Mouse (Mus musculus): Measurements from ENCODE around the gene Fam24a. TPM values are rescaled to one million over a fixed set of nuclear protein-coding genes. Genes with fewer than 3 reads are reported as not detected.

Gene Fam24a
- polyA plus RNA-seq (2015; fragmentation: Nextera tagmentation; extraction: Ambion mirVana), result not detected in 2 replicates

DNA sequence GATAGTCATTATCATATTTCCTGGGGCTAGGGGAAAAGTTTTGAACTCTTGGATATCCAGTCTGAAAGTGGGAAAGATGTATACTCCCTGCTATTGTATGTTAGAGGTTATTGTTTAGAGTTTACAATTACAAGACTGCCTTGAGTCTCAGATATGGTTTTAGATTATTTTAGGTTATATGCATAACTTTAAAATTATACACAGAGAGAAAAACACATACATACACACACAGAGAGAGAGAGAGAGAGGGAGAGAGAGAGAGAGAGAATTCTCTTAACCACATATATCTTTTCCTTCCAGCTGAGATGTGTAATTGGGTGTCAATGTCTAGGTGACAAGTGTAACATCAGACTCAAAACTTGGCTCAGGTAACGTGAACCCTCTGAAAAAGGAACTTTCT, at the start of gene Fam24a:
Gene Fam24a (plus strand): TSS at position 301 of the 400 bp plus-strand sequence.

DNA sequence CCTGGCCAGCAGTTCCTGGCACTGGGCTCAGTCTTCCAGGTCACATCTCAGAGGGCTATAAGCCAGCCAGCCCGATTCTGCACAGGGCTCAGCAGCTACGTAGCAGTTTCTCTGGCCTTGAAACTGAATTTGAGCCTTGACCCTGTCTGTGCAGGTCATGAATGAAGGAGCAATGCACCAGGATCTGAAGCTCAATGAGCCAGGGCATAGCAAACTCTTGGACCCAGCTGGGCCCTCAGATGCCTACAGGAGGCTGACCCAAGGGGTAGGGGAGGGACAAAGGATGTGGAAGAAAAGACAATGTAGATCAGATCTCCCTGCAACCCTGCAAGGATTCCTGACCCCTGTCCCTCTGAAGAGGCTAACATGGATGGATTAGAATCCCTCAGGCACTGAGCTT, 11.5 kb upstream of the Fam24a start, which contains the start of gene Cuzd1:
Gene Cuzd1 (minus strand): TSS at position 101 of the 400 bp plus-strand sequence.

DNA sequence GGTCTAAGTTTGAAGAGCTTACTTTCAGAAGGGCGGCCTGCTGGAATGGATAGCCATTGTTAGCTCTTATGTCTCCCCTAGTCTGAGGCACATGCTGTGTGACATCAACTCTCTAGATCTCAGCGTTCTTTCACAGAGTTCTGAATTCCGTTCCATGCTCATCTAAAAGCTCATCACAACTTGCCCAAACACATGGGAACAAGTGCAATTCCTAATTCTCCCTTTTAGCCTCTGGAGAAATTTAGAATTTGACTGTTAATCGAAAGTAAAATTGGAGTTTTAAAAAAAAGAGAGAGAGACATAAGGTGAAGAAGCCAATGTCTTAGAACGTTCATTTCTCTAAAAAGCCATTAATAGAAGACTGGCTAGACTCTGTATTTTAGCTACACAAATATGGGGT, 4.2 kb upstream of the Fam24a start, which contains the start of gene Fam24b:
Gene Fam24b (minus strand): TSS at position 101 of the 400 bp plus-strand sequence.

DNA sequence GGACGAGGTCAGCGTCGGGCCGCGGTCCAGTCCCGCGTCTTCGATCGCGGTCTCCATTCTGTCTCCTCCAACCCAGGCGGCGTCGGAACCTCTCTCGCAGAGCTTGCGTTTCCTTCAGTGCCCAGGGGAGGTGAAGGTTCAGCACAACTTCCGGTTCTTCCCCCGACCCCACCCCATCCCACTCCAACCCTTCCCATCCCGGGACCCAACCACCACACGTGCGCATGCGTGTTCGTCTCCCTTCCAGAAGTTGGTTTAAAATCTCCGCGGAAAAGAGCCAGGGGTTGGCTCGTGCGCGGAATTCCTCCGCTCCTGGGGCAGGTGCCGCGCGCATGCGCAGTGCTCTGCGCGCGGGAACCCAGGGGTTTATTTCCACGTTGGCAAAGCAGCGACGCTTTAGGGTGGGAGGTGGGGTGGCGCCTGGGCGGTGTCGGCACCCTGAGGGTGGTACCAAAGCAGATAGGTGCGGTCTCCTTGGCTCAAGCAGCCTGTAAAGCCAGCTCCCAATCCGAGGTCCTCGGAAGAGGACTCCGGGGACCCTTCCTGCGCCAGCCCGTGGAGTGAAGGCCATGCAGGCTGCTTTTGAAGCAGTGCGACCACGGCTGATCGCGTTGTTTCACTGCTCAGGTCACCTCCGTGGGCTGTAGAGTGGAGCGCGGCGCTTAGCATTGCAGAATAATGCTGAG, 29.1 kb downstream of the Fam24a start, which contains the start of gene 2310057M21Rik:
Gene 2310057M21Rik (minus strand): TSS at position 145 of the 686 bp plus-strand sequence.

DNA sequence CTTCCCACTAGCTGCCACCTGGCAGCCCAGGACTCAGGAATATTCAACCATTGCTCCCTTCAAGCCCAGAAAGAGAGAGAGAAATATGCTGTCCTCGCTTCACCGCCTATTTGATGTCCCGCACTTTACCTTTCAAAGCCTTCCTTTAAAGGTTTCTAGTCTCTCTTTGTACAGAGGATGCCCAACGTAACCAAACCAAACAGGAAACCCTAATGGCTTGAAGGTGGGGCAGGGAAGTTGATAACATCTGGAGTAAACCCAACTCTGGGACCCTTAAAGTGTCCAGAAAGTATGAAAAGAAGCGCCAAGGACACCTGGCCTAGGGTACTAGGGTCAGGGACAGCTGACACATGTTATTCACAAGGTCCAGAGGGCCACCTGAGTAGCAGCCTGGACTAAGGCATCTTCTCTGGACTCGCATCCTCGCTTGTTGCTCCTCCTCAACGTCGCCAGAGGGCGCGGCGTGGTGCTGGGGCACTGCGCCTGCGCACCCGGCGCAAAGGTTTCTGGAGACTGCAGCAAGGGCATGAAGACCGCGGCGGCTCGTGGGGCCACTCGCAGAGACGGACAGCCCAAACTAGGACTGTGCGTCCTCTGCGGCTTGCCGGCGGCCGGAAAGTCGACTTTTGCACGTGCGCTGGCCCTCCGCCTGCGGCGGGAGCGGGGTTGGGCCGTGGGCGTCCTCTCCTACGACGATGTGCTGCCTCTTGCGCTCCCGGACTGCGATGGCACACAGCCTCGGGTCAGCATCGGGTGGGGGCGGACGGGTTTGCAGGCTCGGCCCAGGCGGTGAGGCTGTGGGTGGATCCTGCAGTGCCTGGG, 37.2 kb downstream of the Fam24a start, which contains the start of gene Pstk:
Gene Pstk (plus strand): TSS at position 494 of the 822 bp plus-strand sequence.

Other genes starting within 250 kb of the Fam24a start
- not detected in 2 replicates for gene 4933402N03Rik, start 187.6 kb upstream of the Fam24a start, polyA plus RNA-seq (2015; fragmentation: Nextera tagmentation; extraction: Ambion mirVana)
- not detected in 2 replicates for gene 5430419D17Rik, start 159.5 kb upstream of the Fam24a start, polyA plus RNA-seq (2015; fragmentation: Nextera tagmentation; extraction: Ambion mirVana)
- gene Cuzd1, start 11.6 kb upstream of the Fam24a start, polyA plus RNA-seq (2015; fragmentation: Nextera tagmentation; extraction: Ambion mirVana), result not detected in 2 replicates
- gene Fam24b, start 4.3 kb upstream of the Fam24a start, polyA plus RNA-seq (2015; fragmentation: Nextera tagmentation; extraction: Ambion mirVana), result not detected in 2 replicates
- 8.2 and 10.8 TPM in 2 replicates for gene 2310057M21Rik, start 28.9 kb downstream of the Fam24a start, polyA plus RNA-seq (2015; fragmentation: Nextera tagmentation; extraction: Ambion mirVana)
- gene Pstk, start 37.3 kb downstream of the Fam24a start, polyA plus RNA-seq (2015; fragmentation: Nextera tagmentation; extraction: Ambion mirVana), result 54.3 and 55.1 TPM in 2 replicates
- 5.2 and 6.2 TPM in 2 replicates for gene Ikzf5, start 76.7 kb downstream of the Fam24a start, polyA plus RNA-seq (2015; fragmentation: Nextera tagmentation; extraction: Ambion mirVana)
- gene Acadsb, start 76.7 kb downstream of the Fam24a start, polyA plus RNA-seq (2015; fragmentation: Nextera tagmentation; extraction: Ambion mirVana), result 91.0 and 185 TPM in 2 replicates
- not detected in 2 replicates for gene Hmx3, start 209.0 kb downstream of the Fam24a start, polyA plus RNA-seq (2015; fragmentation: Nextera tagmentation; extraction: Ambion mirVana)
- not detected in 2 replicates for gene Hmx2, start 214.9 kb downstream of the Fam24a start, polyA plus RNA-seq (2015; fragmentation: Nextera tagmentation; extraction: Ambion mirVana)
- gene Bub3, start 226.4 kb downstream of the Fam24a start, polyA plus RNA-seq (2015; fragmentation: Nextera tagmentation; extraction: Ambion mirVana), result 101 and 117 TPM in 2 replicates